Mouse (Mus musculus) spleen, adult 2 months (tissue): ENCODE data around the gene Chordc1.

Source experiments
- CTCF ChIP-seq: fragments of 200-500 bp; IDR thresholded peaks from 2 replicates; pipeline ENCODE4 v1.5.1; 2011; ENCODE audit warnings: mild to moderate bottlenecking, inconsistent platforms; ENCODE audit not compliant: insufficient read depth, insufficient read length, insufficient replicate concordance; ENCODE audit errors: extremely low read depth
- POLR2A ChIP-seq: fragments of 200-500 bp; IDR thresholded peaks from 2 replicates; pipeline ENCODE4 v1.6.1; 2011; ENCODE audit warnings: low read depth, low read length, inconsistent platforms

DNA sequence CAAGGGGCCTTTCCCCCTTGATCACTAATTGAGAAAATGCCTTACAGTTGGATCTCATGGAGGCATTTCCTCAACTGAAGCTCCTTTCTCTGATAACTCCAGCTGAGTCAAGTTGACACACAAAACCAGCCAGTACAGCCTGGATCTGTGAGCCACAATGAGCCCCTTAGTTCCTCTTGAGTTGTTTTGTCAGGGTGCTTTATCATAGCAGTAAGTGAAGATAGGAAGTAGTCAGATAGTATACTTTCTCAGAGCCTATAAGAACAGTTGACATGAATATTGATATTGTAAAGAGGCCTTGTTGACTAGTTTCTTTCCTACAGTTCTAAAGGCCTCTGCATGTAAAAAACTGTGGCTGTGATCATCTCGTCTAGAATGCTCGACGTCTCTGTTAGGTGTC is 28.1 kb downstream of the Chordc1 start:
- TF ChIP-seq CTCF (no peak), POLR2A (no peak)
